Mouse (Mus musculus): ENCODE results near the gene Sec11a. TPM values are rescaled to one million over a fixed set of nuclear protein-coding genes. Genes with fewer than 3 reads are reported as not detected.
A peak's percentile ranks its signal among the peaks of the same experiment; 100 is the strongest.

The Sec11a gene
- polyA plus RNA-seq, 1 experiment from 2014 or later: 222 TPM

GRCm38 (mm10) chr7:80875727-80876126 lies 71.9 kb downstream of the Sec11a start:
- no peak overlapping the region for H3K9ac ChIP-seq (ENCODE audit: low read depth, low read length)
- TF ChIP-seq CTCF (IDR thresholded peaks at IDR 0.05; ENCODE audit: low read depth): peak; percentile 23; the same call in 1 of the 2 replicates
- no peaks in the 10 kb centered on the region for H3K27me3 ChIP-seq (ENCODE audit: insufficient read depth, low read length)
- H3K4me2 ChIP-seq (ENCODE audit: low read length): no peak overlapping the region
- 58% methylated on average over 37 of the region's 37 CpGs for WGBS
- H3K4me1 ChIP-seq (replicated peaks; ENCODE audit: insufficient read depth, low read length): no peaks in the 10 kb centered on the region
- DNase-seq (ENCODE audit: low spot score) (no peak), ATAC-seq (replicated peaks; ENCODE audit: low FRiP score, low read depth) (no peak)
- H3K9me3 ChIP-seq (replicated peaks; ENCODE audit: low read length): no peaks in the 10 kb centered on the region
- no peak overlapping the region for H3K4me3 ChIP-seq (replicated peaks; ENCODE audit: low read depth, low read length)
- peaks cover 39% of the 10 kb centered on the region for H3K36me3 ChIP-seq (ENCODE audit: insufficient read depth, low read length)
- H3K27ac ChIP-seq: no peak overlapping the region

DNA sequence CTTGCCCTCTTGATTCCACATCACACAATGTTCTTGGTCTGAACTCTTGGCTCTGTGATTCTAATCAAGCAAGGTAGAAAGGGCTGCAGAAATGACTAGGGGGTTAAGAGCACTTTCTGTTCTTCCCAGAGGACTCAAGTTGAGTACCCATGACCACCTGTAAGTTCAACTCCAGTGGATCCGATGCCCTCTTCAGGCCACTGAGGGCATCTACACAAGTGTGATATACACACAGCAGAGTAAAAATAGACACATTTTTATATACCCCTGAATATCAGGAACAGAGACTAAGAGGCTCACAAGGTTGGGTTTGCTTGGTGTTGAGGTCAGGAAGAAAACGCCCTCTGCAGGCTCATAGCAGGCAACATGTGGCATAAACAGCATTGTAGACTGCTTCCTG lies 73.9 kb downstream of the Sec11a start:
- Histone ChIP-seq H3K4me3 (replicated peaks; ENCODE audit: low read depth, low read length) (no peak overlapping the region), H3K9ac (ENCODE audit: low read depth, low read length) (no peak overlapping the region), H3K27me3 (ENCODE audit: insufficient read depth, low read length) (no peaks in the 10 kb centered on the region), H3K27ac (no peak overlapping the region), H3K36me3 (ENCODE audit: insufficient read depth, low read length) (peaks cover 53% of the 10 kb centered on the region), H3K4me2 (ENCODE audit: low read length) (no peak overlapping the region), H3K9me3 (replicated peaks; ENCODE audit: low read length) (no peaks in the 10 kb centered on the region), H3K4me1 (replicated peaks; ENCODE audit: insufficient read depth, low read length) (no peaks in the 10 kb centered on the region)
- TF ChIP-seq CTCF (IDR thresholded peaks at IDR 0.05; ENCODE audit: low read depth): peak; percentile 38; the same call in 1 of the 2 replicates
- ATAC-seq (replicated peaks; ENCODE audit: low FRiP score, low read depth) (no peak), DNase-seq (ENCODE audit: low spot score) (no peak)
- WGBS: 97% methylated on average over 2 of the region's 2 CpGs

DNA sequence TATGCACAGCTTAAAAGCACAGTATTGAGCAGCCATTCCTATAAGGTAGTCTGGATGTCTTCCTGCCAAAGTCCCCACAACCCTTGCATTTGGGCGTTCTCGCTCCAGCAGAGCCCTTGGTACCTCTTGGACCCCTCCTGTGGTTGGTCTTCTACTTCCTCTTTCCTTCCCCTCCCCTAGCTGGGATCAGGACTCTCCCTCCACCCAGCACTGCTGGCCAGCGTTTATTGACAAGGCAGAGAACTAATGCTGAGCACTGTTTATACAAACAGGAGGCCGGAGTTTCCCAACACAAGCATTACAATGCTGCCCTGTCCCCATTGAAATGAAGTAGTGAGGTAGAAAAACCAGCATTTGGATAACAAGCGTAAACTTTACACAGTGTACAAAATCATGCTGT lies 74.5 kb downstream of the Sec11a start:
- ATAC-seq (replicated peaks; ENCODE audit: low FRiP score, low read depth) (no peak), DNase-seq (ENCODE audit: low spot score) (no peak)
- Histone ChIP-seq H3K9me3 (replicated peaks; ENCODE audit: low read length) (no peaks in the 10 kb centered on the region), H3K4me2 (ENCODE audit: low read length) (no peak overlapping the region), H3K27me3 (ENCODE audit: insufficient read depth, low read length) (no peaks in the 10 kb centered on the region), H3K4me3 (replicated peaks; ENCODE audit: low read depth, low read length) (no peak overlapping the region), H3K9ac (ENCODE audit: low read depth, low read length) (no peak overlapping the region), H3K27ac (no peak overlapping the region), H3K36me3 (ENCODE audit: insufficient read depth, low read length) (peaks cover 56% of the 10 kb centered on the region), H3K4me1 (replicated peaks; ENCODE audit: insufficient read depth, low read length) (no peaks in the 10 kb centered on the region)
- no peak for TF ChIP-seq CTCF (IDR thresholded peaks at IDR 0.05; ENCODE audit: low read depth)
- WGBS: 90% methylated on average over 5 of the region's 5 CpGs

DNA sequence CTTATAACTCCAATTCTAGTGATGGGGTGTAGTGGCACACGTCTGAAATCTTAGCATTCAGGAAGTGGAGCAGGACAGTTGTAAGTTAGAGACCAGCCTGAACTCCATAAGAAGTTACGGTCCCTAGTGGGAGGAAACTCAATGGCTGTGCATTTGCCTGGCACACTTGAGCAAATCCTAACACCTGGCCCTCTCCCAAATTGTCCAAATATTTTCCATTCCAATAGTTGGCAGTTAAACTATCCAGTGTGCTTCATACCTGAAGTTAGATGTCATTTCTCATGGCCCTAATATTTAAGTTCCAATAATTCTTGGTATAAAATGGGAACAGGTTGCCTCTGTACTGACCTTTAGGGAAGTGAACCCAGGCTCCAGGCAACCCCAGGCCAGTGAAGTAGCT lies 78.9 kb downstream of the Sec11a start:
- Histone ChIP-seq H3K27me3 (ENCODE audit: insufficient read depth, low read length) (no peaks in the 10 kb centered on the region), H3K27ac (no peak overlapping the region), H3K9me3 (replicated peaks; ENCODE audit: low read length) (no peaks in the 10 kb centered on the region), H3K9ac (ENCODE audit: low read depth, low read length) (no peak overlapping the region), H3K36me3 (ENCODE audit: insufficient read depth, low read length) (peaks cover 40% of the 10 kb centered on the region), H3K4me1 (replicated peaks; ENCODE audit: insufficient read depth, low read length) (0 out of 2 replicates have a peak, but pooled peaks cover 2% of the 10 kb centered on the region), H3K4me3 (replicated peaks; ENCODE audit: low read depth, low read length) (no peak overlapping the region), H3K4me2 (ENCODE audit: low read length) (no peak overlapping the region)
- TF ChIP-seq CTCF (IDR thresholded peaks at IDR 0.05; ENCODE audit: low read depth): no peak
- WGBS: 85% methylated on average over 2 of the region's 2 CpGs
- no peak for DNase-seq (ENCODE audit: low spot score)
- no peak for ATAC-seq (replicated peaks; ENCODE audit: low FRiP score, low read depth)

GRCm38 (mm10) chr7:80866514-80867147 lies 80.9 kb downstream of the Sec11a start:
- Histone ChIP-seq H3K9me3 (replicated peaks; ENCODE audit: low read length) (no peaks in the 10 kb centered on the region), H3K27ac (peak overlapping the region; percentile 89), H3K27me3 (ENCODE audit: insufficient read depth, low read length) (no peaks in the 10 kb centered on the region), H3K36me3 (ENCODE audit: insufficient read depth, low read length) (peaks cover 36% of the 10 kb centered on the region), H3K4me3 (replicated peaks; ENCODE audit: low read depth, low read length) (no peak overlapping the region), H3K4me2 (ENCODE audit: low read length) (no peak overlapping the region), H3K4me1 (replicated peaks; ENCODE audit: insufficient read depth, low read length) (peaks cover 12% of the 10 kb centered on the region), H3K9ac (ENCODE audit: low read depth, low read length) (0 out of 2 replicates have a peak overlapping the region, but pooled peaks have one; percentile 23)
- DNase-seq (ENCODE audit: low spot score) (peak; percentile 41), ATAC-seq (replicated peaks; ENCODE audit: low FRiP score, low read depth) (peak; percentile 53; the same call in 1 of the 2 replicates)
- WGBS: 51% methylated on average over 7 of the region's 7 CpGs
- TF ChIP-seq CTCF (IDR thresholded peaks at IDR 0.05; ENCODE audit: low read depth): no peak

- 80% methylated on average over 7 of the region's 7 CpGs for whole genome bisulfite sequencing
- no peak for ATAC-seq (replicated peaks; ENCODE audit: low FRiP score, low read depth)
- H3K27ac ChIP-seq: peak overlapping the region; percentile 89
- H3K9ac ChIP-seq (ENCODE audit: low read depth, low read length): no peak overlapping the region
- peaks cover 15% of the 10 kb centered on the region for H3K4me1 ChIP-seq (replicated peaks; ENCODE audit: insufficient read depth, low read length)
- TF ChIP-seq CTCF (IDR thresholded peaks at IDR 0.05; ENCODE audit: low read depth): no peak
- no peak overlapping the region for H3K4me3 ChIP-seq (replicated peaks; ENCODE audit: low read depth, low read length)
- no peak overlapping the region for H3K4me2 ChIP-seq (ENCODE audit: low read length)
- no peak for DNase-seq (ENCODE audit: low spot score)
- no peaks in the 10 kb centered on the region for H3K9me3 ChIP-seq (replicated peaks; ENCODE audit: low read length)
- H3K27me3 ChIP-seq (ENCODE audit: insufficient read depth, low read length): no peaks in the 10 kb centered on the region
- H3K36me3 ChIP-seq (ENCODE audit: insufficient read depth, low read length): peaks cover 31% of the 10 kb centered on the region; the same call in 1 of the 2 replicates
These were observed 82.1 kb downstream of the Sec11a start for GRCm38 (mm10) chr7:80865521-80865920.

All from kidney, postnatal 0 days (tissue).